Mouse (Mus musculus) adrenal gland, adult 18-20 months (tissue): Measurements from ENCODE around the gene Vmn1r48. TPM values are rescaled to one million over a fixed set of nuclear protein-coding genes. Genes with fewer than 3 reads are reported as not detected.
"Not testable (repeated sequence)": the region's sequence is repeated elsewhere in the genome, so short reads cannot be mapped to it uniquely, and the experiment has no call there.

Source experiments
- DNase-seq, 2 experiments: peaks; one replicate each; pipeline ENCODE4 v3.0.0; 2021 to 2022; ENCODE audit warnings: low spot score in 2 of 2
- long read RNA-seq, 2 experiments: library from polyadenylated mRNA; stranded (forward); transcript quantifications; one replicate each; pipeline ENCODE4 v2.0.0; 2021
- total RNA-seq, 2 experiments: library from RNA; stranded (reverse); gene quantifications; 1 replicate in 1 of 2; 2 replicates in 1 of 2; pipeline ENCODE4 v1.2.3; 2021

The Vmn1r48 gene
- total RNA-seq: not detected
- long read RNA-seq, experiment 1: 0 reads
- long read RNA-seq, experiment 2: 0 reads

GRCm38 (mm10) chr6:90036741-90037140, at the start of gene Vmn1r48:
Gene Vmn1r48, minus strand, starts transcription at chr6:90036841.
- not testable (repeated sequence) for DNase-seq

GRCm38 (mm10) chr6:90078406-90078805, 41.8 kb upstream of the Vmn1r48 start, which contains the start of gene Vmn1r49:
Gene Vmn1r49, minus strand, starts transcription at chr6:90078506.
- DNase-seq: no peak

- not testable (repeated sequence) for DNase-seq
Measured at GRCm38 (mm10) chr6:90015847-90016246, 20.8 kb downstream of the Vmn1r48 start, which contains the start of gene Vmn1r47. Gene Vmn1r47, plus strand, starts transcription at chr6:90016147.

GRCm38 (mm10) chr6:89985989-89986388, 50.7 kb downstream of the Vmn1r48 start:
- no peak for DNase-seq

Other genes starting within 250 kb of the Vmn1r48 start
- gene Vmn1r42, start 160.4 kb downstream of the Vmn1r48 start, total RNA-seq: not detected
- not detected for gene Vmn1r43, start 160.4 kb downstream of the Vmn1r48 start, total RNA-seq
- gene Vmn1r44, start 153.2 kb downstream of the Vmn1r48 start, total RNA-seq: not detected
- gene Vmn1r45, start 96.2 kb downstream of the Vmn1r48 start, total RNA-seq: not detected
- gene Vmn1r46, start 67.5 kb downstream of the Vmn1r48 start, total RNA-seq: not detected
- not detected for gene Vmn1r47, start 20.7 kb downstream of the Vmn1r48 start, total RNA-seq
- gene Vmn1r49, start 41.7 kb upstream of the Vmn1r48 start, total RNA-seq: not detected
- gene Vmn1r50, start 64.6 kb upstream of the Vmn1r48 start, total RNA-seq: not detected
- gene Vmn1r51, start 85.8 kb upstream of the Vmn1r48 start, total RNA-seq: not detected
- not detected for gene Vmn1r52, start 138.0 kb upstream of the Vmn1r48 start, total RNA-seq
- not detected for gene V1ra8, start 166.0 kb upstream of the Vmn1r48 start, total RNA-seq
- gene Vmn1r53, start 187.6 kb upstream of the Vmn1r48 start, total RNA-seq: not detected
- not detected for gene Vmn1r54, start 209.5 kb upstream of the Vmn1r48 start, total RNA-seq